Mouse (Mus musculus) midbrain, embryonic 12.5 days (tissue): ENCODE measurements around the gene Cxxc4. TPM values are rescaled to one million over a fixed set of nuclear protein-coding genes. Genes with fewer than 3 reads are reported as not detected.
A peak's percentile ranks its signal among the peaks of the same experiment; 100 is the strongest.

Experiments
- ATAC-seq: fragments of 200-750 bp; cut with Nextera tagmentation; 2 replicates; pipeline ENCODE4 v1.8.0; 2017; ENCODE audit warnings: low read depth, moderate TSS enrichment, moderate library complexity; ENCODE audit not compliant: low FRiP score
- H3K27ac ChIP-seq: fragments of 300-500 bp; sonication (generic); replicated peaks from 2 replicates; pipeline ENCODE4 v1.5.1; 2016; ENCODE audit warnings: mild to moderate bottlenecking
- H3K27me3 ChIP-seq: fragments of 300-500 bp; sonication (generic); 2 replicates; pipeline ENCODE4 v1.6.1; 2016; ENCODE audit warnings: mild to moderate bottlenecking
- H3K36me3 ChIP-seq: fragments of 300-500 bp; sonication (generic); 2 replicates; pipeline ENCODE4 v1.6.1; 2016
- H3K4me1 ChIP-seq: fragments of 300-500 bp; sonication (generic); 2 replicates; pipeline ENCODE4 v1.6.1; 2016
- H3K4me2 ChIP-seq: fragments of 300-500 bp; sonication (generic); replicated peaks from 2 replicates; pipeline ENCODE4 v1.6.1; 2016; ENCODE audit warnings: mild to moderate bottlenecking, moderate library complexity
- H3K4me3 ChIP-seq: fragments of 300-500 bp; sonication (generic); 2 replicates; pipeline ENCODE4 v1.5.1; 2016; ENCODE audit warnings: mild to moderate bottlenecking
- H3K9ac ChIP-seq: fragments of 300-500 bp; sonication (generic); replicated peaks from 2 replicates; pipeline ENCODE4 v1.6.1; 2016; ENCODE audit warnings: mild to moderate bottlenecking, moderate library complexity
- H3K9me3 ChIP-seq: fragments of 300-500 bp; sonication (generic); 2 replicates; pipeline ENCODE4 v1.6.1; 2016; ENCODE audit warnings: mild to moderate bottlenecking
- WGBS: fragments of 180-500 bp; shearing (Covaris S2); methylation state at CpG from one replicate; pipeline ENCODE4 v1.1.7; 2016; 5-methylcytosine and 5-hydroxymethylcytosine counted together
- polyA plus RNA-seq: library from polyadenylated mRNA; unstranded; fragments of >200 nt; fragmentation: Nextera tagmentation; extraction: Ambion mirVana; gene quantifications from 2 replicates; pipeline ENCODE4 v1.2.1, GENCODE M21; 2016

Gene Cxxc4
- polyA plus RNA-seq, 1 experiment from 2014 or later, result 32.1 TPM

DNA sequence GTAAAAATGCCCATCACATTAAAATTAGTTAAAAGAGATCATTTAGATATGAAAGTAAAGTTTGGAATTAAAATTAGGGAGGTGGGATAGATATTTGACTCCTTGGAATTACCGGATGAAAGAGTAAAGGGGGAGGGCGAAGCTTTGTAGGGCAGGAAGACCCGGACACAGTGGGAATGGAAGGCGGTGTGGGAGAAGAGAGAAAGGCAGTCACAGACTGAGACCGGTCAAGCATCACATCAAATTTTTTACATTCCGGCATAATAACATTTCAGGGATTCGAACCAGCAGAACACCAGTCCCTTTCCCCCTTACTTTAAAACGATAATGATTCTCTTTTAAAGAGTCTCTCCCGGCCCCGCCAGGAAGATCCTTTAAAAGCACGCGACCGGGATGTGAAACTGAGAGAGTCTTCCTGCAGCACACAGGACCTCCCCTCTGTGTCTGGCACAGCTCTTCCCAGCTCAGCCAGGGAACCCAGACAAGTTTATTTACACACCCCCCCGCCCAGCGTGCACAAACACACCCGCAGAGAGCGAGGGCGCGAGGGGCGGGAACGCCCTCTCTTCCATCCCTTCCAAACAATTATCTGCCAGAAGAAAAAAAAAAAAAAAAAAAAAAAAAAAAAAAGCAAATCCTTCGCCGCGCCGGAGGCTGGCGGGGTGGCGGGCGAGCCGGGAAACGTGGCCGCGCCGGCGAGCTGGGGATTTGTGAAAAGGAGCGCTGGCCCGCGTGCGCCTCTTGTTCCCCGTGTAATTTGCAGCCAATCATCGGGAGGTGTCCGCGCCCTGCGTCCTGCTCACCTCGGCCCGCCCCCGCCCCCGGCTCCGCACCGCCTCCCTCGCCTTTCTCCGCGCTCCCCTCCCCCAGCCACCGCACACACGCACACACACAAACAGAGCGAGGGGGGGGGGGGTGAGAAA is 532 bp upstream of the Cxxc4 start:
- Histone ChIP-seq H3K9me3 (no peaks in the 10 kb centered on the region), H3K36me3 (no peaks in the 10 kb centered on the region), H3K4me2 (peak overlapping the region; percentile 78), H3K9ac (peak overlapping the region; percentile 96), H3K4me3 (peak overlapping the region; percentile 88), H3K27me3 (no peaks in the 10 kb centered on the region), H3K27ac (peak overlapping the region; percentile 100), H3K4me1 (peaks cover 11% of the 10 kb centered on the region)
- peak; percentile 82 for ATAC-seq
- under 1% methylated on average over 33 of the region's 55 CpGs for WGBS

DNA sequence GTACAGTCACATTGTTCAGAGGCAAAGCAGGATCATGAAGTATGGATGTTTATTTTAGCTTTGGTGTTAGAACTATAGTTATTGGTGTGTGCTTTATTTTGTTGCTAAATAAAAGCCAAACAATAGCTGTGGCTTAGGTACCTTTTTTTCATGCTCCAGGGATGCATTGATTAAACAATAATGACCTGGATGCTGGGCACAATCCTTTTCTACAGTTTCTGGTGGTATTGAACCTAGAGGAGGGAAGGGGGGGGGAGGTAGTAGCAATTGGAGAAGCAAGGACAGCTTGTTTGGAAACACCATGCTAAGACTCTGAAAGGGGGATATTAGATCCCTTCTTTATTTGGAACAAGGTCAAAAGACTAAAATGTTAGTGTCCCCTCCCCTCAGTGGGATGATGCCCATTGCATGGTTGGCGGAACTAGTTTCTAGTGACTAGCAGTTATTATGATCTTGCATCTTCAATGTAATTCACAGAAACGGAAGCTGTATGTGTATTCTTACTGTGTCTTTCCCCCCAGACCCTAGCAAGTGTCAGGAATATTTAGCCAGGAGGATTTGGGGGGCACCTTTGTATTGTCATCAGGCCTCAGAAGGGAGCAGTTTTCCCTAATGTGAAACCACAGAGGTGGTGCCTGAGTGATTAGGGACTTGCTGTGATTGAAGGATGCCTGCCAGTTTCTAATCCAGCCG is 975 bp downstream of the Cxxc4 start:
- H3K9ac ChIP-seq, result peak overlapping the region; percentile 96
- 4% methylated on average over 3 of the region's 3 CpGs for WGBS
- peaks cover 6% of the 10 kb centered on the region; the same call in 1 of the 2 replicates for H3K36me3 ChIP-seq
- no peaks in the 10 kb centered on the region for H3K9me3 ChIP-seq
- peak overlapping the region; percentile 100 for H3K27ac ChIP-seq
- H3K27me3 ChIP-seq, result no peaks in the 10 kb centered on the region
- peak overlapping the region; percentile 88 for H3K4me3 ChIP-seq
- no peak for ATAC-seq
- peaks cover 21% of the 10 kb centered on the region for H3K4me1 ChIP-seq
- peak overlapping the region; percentile 78 for H3K4me2 ChIP-seq

DNA sequence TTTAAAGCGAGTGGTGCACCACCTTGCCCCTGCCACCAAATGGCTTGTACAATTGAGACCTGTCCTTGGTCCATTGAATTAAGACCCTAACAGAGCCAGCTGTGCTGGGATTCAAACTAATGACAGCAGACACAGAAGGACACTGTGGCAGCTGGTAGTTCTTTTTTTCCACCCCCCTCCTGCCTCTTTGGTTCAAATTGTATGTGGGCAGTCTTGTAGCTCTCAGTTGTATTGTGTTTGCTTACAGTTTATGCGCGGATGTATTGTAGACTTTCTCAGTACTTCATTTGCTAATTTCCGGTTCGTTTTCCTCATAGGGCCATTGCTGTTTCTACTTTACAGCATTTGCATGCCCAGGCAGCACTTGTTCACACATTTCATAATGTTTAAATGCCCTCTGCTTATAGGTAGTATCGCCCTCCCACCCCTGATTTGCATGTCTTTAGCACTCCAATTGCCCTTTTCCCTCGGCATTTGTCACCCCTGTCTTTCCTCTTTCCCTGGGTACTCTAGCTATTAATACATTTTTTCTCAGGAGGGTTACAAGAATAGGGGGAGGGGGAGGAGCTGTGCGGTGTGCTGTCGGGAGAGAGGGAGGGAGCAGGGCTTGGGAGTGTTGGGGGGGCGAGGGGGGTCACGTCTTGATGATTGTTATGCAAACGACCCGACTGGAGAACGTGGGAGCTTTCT is 2.5 kb downstream of the Cxxc4 start:
- peak; percentile 45 for ATAC-seq
- Histone ChIP-seq H3K4me1 (peaks cover 34% of the 10 kb centered on the region), H3K9ac (peak overlapping the region; percentile 96), H3K4me3 (peak overlapping the region; percentile 88), H3K9me3 (no peaks in the 10 kb centered on the region), H3K4me2 (peak overlapping the region; percentile 78), H3K27me3 (no peaks in the 10 kb centered on the region), H3K27ac (peak overlapping the region; percentile 100), H3K36me3 (peaks cover 7% of the 10 kb centered on the region; the same call in 1 of the 2 replicates)
- WGBS, result under 1% methylated on average over 14 of the region's 14 CpGs

DNA sequence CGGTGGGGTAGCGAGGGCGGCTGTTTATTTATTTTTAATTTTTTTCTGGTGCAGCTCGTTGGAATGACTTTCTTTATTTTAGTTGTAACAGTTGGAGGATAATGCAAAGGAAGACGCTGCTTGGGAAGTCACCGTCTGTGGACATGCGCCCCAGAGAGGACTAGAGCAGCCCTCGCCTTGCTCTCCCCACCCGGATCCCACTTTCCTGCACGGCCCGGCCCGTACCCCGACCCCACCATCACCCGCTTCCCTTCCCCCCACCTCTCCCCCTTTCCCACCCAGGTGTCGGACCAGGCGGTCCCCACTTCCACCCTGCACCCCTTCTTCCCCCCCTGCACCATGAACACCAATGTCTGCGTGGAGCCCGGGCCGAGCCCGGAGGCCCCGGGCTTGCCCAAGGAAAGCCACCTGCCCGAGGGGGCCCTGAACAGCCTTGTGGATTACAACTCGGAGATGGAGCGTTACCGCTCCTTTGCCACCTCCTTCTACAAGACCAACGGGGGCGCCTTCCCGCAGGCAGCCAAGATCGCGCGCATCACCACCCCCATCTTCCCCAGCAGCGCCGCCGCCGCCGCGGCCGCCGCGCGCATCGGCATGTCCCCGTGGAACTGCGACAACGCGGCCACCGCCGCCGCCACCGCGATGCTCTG is 3.2 kb downstream of the Cxxc4 start:
- 0% methylated on average over 29 of the region's 51 CpGs for WGBS
- H3K9ac ChIP-seq, result peak overlapping the region; percentile 96
- peak; percentile 11 for ATAC-seq
- H3K27me3 ChIP-seq, result no peaks in the 10 kb centered on the region
- no peaks in the 10 kb centered on the region for H3K9me3 ChIP-seq
- peak overlapping the region; percentile 88 for H3K4me3 ChIP-seq
- peaks cover 7% of the 10 kb centered on the region; the same call in 1 of the 2 replicates for H3K36me3 ChIP-seq
- H3K27ac ChIP-seq, result peak overlapping the region; percentile 100
- H3K4me1 ChIP-seq, result peaks cover 37% of the 10 kb centered on the region
- peak overlapping the region; percentile 78 for H3K4me2 ChIP-seq

DNA sequence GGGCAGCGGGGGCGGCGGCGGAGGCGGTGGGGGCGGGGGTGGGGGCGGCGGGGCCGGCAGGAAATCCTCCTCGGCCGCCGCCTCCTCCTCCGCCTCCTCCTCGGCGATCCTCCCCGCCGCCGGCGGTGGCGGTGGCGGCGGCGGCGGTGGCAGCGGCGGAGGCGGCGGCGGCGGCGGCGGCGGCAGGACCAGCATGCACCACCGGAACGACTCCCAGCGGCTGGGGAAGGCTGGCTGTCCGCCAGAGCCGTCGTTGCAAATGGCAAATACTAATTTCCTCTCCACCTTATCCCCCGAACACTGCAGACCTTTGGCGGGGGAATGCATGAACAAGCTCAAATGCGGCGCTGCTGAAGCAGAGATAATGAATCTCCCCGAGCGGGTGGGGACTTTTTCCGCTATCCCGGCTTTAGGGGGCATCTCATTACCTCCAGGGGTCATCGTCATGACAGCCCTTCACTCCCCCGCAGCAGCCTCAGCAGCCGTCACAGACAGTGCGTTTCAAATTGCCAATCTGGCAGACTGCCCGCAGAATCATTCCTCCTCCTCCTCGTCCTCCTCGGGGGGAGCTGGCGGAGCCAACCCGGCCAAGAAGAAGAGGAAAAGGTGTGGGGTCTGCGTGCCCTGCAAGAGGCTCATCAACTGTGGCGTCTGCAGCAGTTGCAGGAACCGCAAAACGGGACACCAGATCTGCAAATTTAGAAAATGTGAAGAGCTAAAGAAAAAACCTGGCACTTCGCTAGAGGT is 3.9 kb downstream of the Cxxc4 start:
- Histone ChIP-seq H3K9me3 (no peaks in the 10 kb centered on the region), H3K4me1 (peaks cover 34% of the 10 kb centered on the region), H3K27ac (peak overlapping the region; percentile 100), H3K4me2 (peak overlapping the region; percentile 78), H3K27me3 (no peaks in the 10 kb centered on the region), H3K9ac (peak overlapping the region; percentile 96), H3K36me3 (peaks cover 7% of the 10 kb centered on the region; the same call in 1 of the 2 replicates), H3K4me3 (peak overlapping the region; percentile 88)
- peak; percentile 45 for ATAC-seq
- WGBS, result under 1% methylated on average over 33 of the region's 61 CpGs

DNA sequence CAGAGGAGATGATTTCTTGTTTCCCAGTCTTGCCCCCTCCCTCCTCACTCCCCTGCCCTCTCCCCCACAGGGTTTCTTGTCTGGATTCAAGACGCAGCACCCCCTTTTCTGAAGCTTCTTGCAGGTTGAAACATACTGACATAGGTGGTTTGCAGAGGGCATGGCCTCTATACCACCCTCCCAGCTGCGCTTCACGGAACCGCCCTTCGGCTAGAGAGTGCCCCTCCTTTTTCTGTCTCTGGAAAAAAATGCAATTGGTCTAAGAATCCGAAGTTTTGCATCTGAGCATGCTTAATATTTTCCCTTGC is 4.4 kb downstream of the Cxxc4 start:
- Histone ChIP-seq H3K36me3 (peaks cover 7% of the 10 kb centered on the region; the same call in 1 of the 2 replicates), H3K27ac (peak overlapping the region; percentile 100), H3K27me3 (no peaks in the 10 kb centered on the region), H3K9ac (peak overlapping the region; percentile 96), H3K9me3 (no peaks in the 10 kb centered on the region), H3K4me2 (peak overlapping the region; percentile 78), H3K4me1 (peaks cover 34% of the 10 kb centered on the region), H3K4me3 (peak overlapping the region; percentile 88)
- ATAC-seq, result no peak
- 2% methylated on average over 6 of the region's 6 CpGs for WGBS

DNA sequence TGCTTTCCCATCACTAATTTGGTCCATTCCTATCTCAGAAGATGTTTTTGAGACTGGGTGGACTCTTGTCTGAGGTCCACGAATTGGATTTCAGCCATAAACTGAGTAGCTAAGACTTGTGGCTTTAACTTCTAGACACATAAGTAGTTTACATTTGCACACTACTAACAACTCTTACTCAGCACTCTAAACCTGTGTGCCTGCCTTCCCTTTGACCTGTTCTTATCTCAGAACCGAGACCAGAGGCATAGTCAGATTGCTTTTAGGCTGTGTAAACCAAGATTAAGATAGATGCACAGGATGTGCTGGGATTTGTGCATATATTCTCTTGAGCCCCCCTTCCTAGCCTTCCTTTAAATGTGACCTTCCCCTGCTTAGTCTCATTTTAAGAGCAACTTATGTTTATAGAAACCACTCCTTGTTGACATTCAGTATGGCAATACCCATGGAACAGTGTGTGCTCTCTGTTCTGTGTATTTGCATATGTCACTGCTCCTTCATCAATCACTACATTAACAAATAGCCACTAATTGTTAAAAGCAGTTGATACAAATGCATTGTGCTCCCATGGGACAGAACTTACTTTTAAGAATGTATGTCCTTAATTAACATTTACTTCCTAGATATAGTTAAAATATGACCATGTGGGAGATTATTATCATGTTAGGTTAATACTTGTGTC is 7.0 kb downstream of the Cxxc4 start:
- peak overlapping the region; percentile 23; the same call in 1 of the 2 replicates for H3K4me3 ChIP-seq
- 71% methylated on average over 2 of the region's 2 CpGs for whole genome bisulfite sequencing
- ATAC-seq, result no peak

DNA sequence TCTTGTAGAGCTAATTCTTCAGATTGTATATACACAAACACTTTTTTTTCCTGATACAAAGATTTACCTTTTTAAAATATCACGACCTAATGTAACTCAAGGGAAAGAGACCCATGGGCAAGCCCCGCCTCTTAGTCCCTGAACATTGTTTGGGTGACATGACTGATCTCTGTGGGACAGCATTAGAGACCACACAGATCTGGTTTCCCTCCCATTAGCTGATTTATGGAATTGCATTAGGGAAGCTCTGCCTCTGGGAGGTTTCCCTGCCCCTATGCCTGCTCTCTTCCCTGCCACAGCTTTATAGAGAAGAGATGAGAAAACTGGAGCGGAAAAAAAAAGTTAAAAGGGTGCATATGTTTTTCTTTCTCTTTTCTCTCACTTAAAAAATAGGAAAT is 7.6 kb downstream of the Cxxc4 start:
- H3K4me2 ChIP-seq, result peak overlapping the region; percentile 78
- ATAC-seq, result no peak
- peaks cover 7% of the 10 kb centered on the region; the same call in 1 of the 2 replicates for H3K36me3 ChIP-seq
- no peak overlapping the region for H3K27ac ChIP-seq
- 39% methylated on average over 3 of the region's 3 CpGs for WGBS
- H3K27me3 ChIP-seq, result no peaks in the 10 kb centered on the region
- H3K9ac ChIP-seq, result no peak overlapping the region
- H3K4me3 ChIP-seq, result no peak overlapping the region
- no peaks in the 10 kb centered on the region for H3K9me3 ChIP-seq
- peaks cover 29% of the 10 kb centered on the region for H3K4me1 ChIP-seq

More for the DNA sequence above, 7.0 kb downstream of the Cxxc4 start:
- no peak overlapping the region for H3K9ac ChIP-seq
- peaks cover 31% of the 10 kb centered on the region for H3K4me1 ChIP-seq
- no peaks in the 10 kb centered on the region for H3K9me3 ChIP-seq
- no peaks in the 10 kb centered on the region for H3K27me3 ChIP-seq
- H3K4me2 ChIP-seq, result peak overlapping the region; percentile 78
- H3K36me3 ChIP-seq, result peaks cover 7% of the 10 kb centered on the region; the same call in 1 of the 2 replicates
- H3K27ac ChIP-seq, result no peak overlapping the region

DNA sequence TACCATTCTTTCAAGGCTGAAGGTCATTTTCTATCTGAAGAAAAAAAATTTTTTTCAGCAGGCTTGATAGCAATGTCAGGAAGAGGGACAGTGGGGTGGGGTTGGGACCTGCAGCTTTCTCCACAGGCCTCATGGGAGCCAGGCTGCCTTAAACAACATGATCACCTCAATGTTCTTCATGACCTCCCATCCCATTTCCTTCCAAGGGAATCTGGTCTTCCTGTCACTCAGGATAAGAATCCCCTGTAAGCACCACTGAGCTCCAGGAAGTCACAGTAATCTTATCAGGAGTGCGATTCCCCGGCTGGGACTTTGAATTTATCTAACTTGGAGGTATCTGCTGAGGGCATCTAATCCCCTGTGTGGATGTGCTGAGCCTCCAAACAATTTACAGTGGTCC is 17.9 kb downstream of the Cxxc4 start:
- H3K4me2 ChIP-seq, result no peak overlapping the region
- H3K4me1 ChIP-seq, result peaks cover 8% of the 10 kb centered on the region
- peaks cover 3% of the 10 kb centered on the region for H3K36me3 ChIP-seq
- H3K27ac ChIP-seq, result no peak overlapping the region
- no peak overlapping the region for H3K9ac ChIP-seq
- no peaks in the 10 kb centered on the region for H3K9me3 ChIP-seq
- H3K27me3 ChIP-seq, result no peaks in the 10 kb centered on the region
- no peak for ATAC-seq
- no peak overlapping the region for H3K4me3 ChIP-seq
- 26% methylated on average over 2 of the region's 2 CpGs for WGBS

DNA sequence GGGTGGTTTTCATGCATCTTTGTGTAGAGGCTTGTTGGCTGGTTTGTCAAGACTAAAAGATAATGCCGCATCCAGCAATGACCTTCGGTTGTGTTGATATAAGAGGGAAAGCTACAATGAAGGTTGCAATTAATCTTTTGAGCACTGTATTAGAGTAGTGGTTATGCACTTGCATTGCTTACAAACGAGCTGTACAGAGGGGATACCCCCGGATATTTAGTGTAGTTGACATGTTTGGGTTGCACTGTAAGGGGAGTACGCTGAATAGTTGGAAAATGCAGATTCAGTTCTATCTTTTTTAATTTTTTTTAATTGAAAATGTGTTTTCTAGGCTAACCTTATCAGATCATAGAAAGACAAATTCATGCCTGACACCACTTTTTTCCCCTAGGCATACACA is 22.4 kb downstream of the Cxxc4 start:
- no peaks in the 10 kb centered on the region for H3K27me3 ChIP-seq
- H3K9ac ChIP-seq, result no peak overlapping the region
- no peak overlapping the region for H3K4me3 ChIP-seq
- H3K4me1 ChIP-seq, result peaks cover 11% of the 10 kb centered on the region
- peak overlapping the region; percentile 30 for H3K27ac ChIP-seq
- H3K4me2 ChIP-seq, result no peak overlapping the region
- ATAC-seq, result 0 out of 2 replicates have a peak, but pooled peaks have one; percentile 39
- H3K36me3 ChIP-seq, result peaks cover 3% of the 10 kb centered on the region
- WGBS, result 75% methylated on average over 5 of the region's 5 CpGs
- no peaks in the 10 kb centered on the region for H3K9me3 ChIP-seq
